ENCODE assay signal across 14 mouse cellular contexts in genomic region chr5:67393951-67394350, GRCm38 (mm10). TPM values are rescaled to one million over a fixed set of nuclear protein-coding genes. Genes with fewer than 3 reads are reported as not detected.
DNase-seq lines count a peak whose midpoint lies in the region; ATAC-seq lines count a peak whose summit lies in the region.
"Had no signal": no experiment of that assay in that cellular context is flagged by ENCODE, and none has a peak within 500 bp of the region (broad histone marks: within the 10 kb centered on the region; RNA-seq: fewer than 3 reads in every experiment).

No protein-coding gene starts in this region.

- H3K36me3 ChIP-seq in liver, embryonic 11.5 days (ENCODE audit: control insufficient read depth, insufficient read depth, low read length) = peaks cover 4% of the 10 kb centered on the region; the same call in 1 of the 2 replicates

- peak; percentile 33 for DNase-seq in adrenal gland, postnatal 10 days
- no peak for DNase-seq in adrenal gland, adult 18-20 months (ENCODE audit: low spot score in 2 of 2)
- peak; percentile 21 for DNase-seq in thymus, postnatal 25 days
- DNase-seq in thymus, postnatal 4 days = no peak
- peak; percentile 18 for DNase-seq in lung, postnatal 10 days
- no peak for DNase-seq in urinary bladder, postnatal 10 days (ENCODE audit: low spot score)
- DNase-seq in liver, embryonic 11.5 days (ENCODE audit: low spot score) = no peak
- DNase-seq: cerebellum, postnatal 14 days; kidney, postnatal 25 days had no signal

- H3K27me3 ChIP-seq in liver, embryonic 11.5 days (replicated peaks; ENCODE audit: control insufficient read depth, insufficient read depth, low read length) = no peaks in the 10 kb centered on the region

- no peak overlapping the region for H3K4me3 ChIP-seq in liver, embryonic 11.5 days (ENCODE audit: low read depth, low read length)
- H3K4me3 ChIP-seq: erythroblast, embryonic 14.5 days had no signal

- no peaks in the 10 kb centered on the region; the same call in 1 of the 2 replicates for H3K4me1 ChIP-seq in liver, embryonic 11.5 days (replicated peaks; ENCODE audit: control insufficient read depth, insufficient read depth, low read length)

- H3K9me3 ChIP-seq in liver, embryonic 11.5 days (ENCODE audit: control insufficient read depth, low read length) = no peaks in the 10 kb centered on the region

- ATAC-seq in liver, embryonic 11.5 days (replicated peaks; ENCODE audit: low FRiP score) = no peak
- no peak for ATAC-seq in megakaryocyte-erythroid progenitor cell, adult 5-6 weeks (replicated peaks; ENCODE audit: low FRiP score, low TSS enrichment, poor library complexity, severe bottlenecking)
- ATAC-seq: inflammation-experienced regulatory T-cells, adult 6 months had no signal

- 82% methylated on average over 6 of the region's 6 CpGs for WGBS in liver, embryonic 11.5 days

- H3K4me2 ChIP-seq in liver, embryonic 11.5 days = no peak overlapping the region
- H3K4me2 ChIP-seq: heart, embryonic 11.5 days; midbrain, embryonic 11.5 days had no signal

- no peak overlapping the region for H3K27ac ChIP-seq in liver, embryonic 11.5 days (ENCODE audit: low read depth, low read length)

- H3K9ac ChIP-seq in liver, embryonic 11.5 days (ENCODE audit: low read depth, low read length) = no peak overlapping the region

RNA-seq across cellular contexts. Expression of gene Bend4, which starts 34.2 kb away (rescaled TPM):
- total RNA-seq in adrenal gland, postnatal 10 days (2021) = 1 to 10 TPM; 2.3 to 2.7 TPM
- under 1 TPM; 0.73 to 0.93 TPM for total RNA-seq in adrenal gland, adult 18-20 months (2021)
- polyA plus RNA-seq in liver, embryonic 11.5 days (2014; fragmentation: Nextera tagmentation; extraction: Ambion mirVana) = 6.6 and 6.7 TPM in 2 replicates
- total RNA-seq in megakaryocyte-erythroid progenitor cell, adult 5-6 weeks (2014; fragmentation: Nextera tagmentation) = 0.40 and 0.55 TPM in 2 replicates
- 0.75 and 1.3 TPM in 2 replicates for total RNA-seq in megakaryocyte-erythroid progenitor cell, adult 5-6 weeks (2017)

Comparison
In these comparisons a context has a peak if more than half of its experiments do, and no peak if none do; other contexts are left out.
1. DNase-seq: peak in adrenal gland, postnatal 10 days (single experiment), thymus, postnatal 25 days (single experiment) and lung, postnatal 10 days (single experiment); none in adrenal gland, adult 18-20 months (0 of 2), thymus, postnatal 4 days (single experiment), urinary bladder, postnatal 10 days (single experiment) and liver, embryonic 11.5 days (single experiment).